15 mouse cellular contexts compared by ENCODE assay signal in genomic region chr16:35949264-35949663, GRCm38 (mm10). TPM values are rescaled to one million over a fixed set of nuclear protein-coding genes. Genes with fewer than 3 reads are reported as not detected.
DNase-seq lines count a peak whose midpoint lies in the region; ATAC-seq and TF ChIP-seq lines count a peak whose summit lies in the region.
"Had no signal": no experiment of that assay in that cellular context is flagged by ENCODE, and none has a peak within 500 bp of the region (broad histone marks: within the 10 kb centered on the region; RNA-seq: fewer than 3 reads in every experiment).

No protein-coding gene starts in this region.

- DNase-seq in heart, adult 2 months, result peak; percentile 72 to 85
- DNase-seq in skeletal muscle tissue, adult 2 months (ENCODE audit: low read depth, low spot score), result peak; percentile 53
- no peak for DNase-seq in cerebellum, postnatal 4 days (ENCODE audit: low spot score in 2 of 2)
- DNase-seq: cerebellum, adult 11 months; kidney, adult 9 months; lung, embryonic 14.5 days; right cerebral cortex, postnatal 14 days; thymus, postnatal 25 days had no signal

- H3K27me3 ChIP-seq in intestine, embryonic 15.5 days (replicated peaks), result no peaks in the 10 kb centered on the region
- no peaks in the 10 kb centered on the region for H3K27me3 ChIP-seq in intestine, postnatal 0 days (replicated peaks; ENCODE audit: control insufficient read depth, insufficient read depth, low read length)
- no peaks in the 10 kb centered on the region for H3K27me3 ChIP-seq in heart, adult 2 months (ENCODE audit: control insufficient read depth, insufficient read depth, low read length)
- no peaks in the 10 kb centered on the region for H3K27me3 ChIP-seq in heart, embryonic 15.5 days
- no peaks in the 10 kb centered on the region for H3K27me3 ChIP-seq in midbrain, embryonic 13.5 days
- H3K27me3 ChIP-seq: CH12.LX; limb, embryonic 13.5 days had no signal

- no peak for TF ChIP-seq POLR2A in heart, adult 2 months (IDR thresholded peaks at IDR 0.05; ENCODE audit: insufficient read depth, low read depth, low read length)

- H3K9ac ChIP-seq in intestine, embryonic 15.5 days, result no peak overlapping the region
- H3K9ac ChIP-seq in intestine, postnatal 0 days (ENCODE audit: low read depth, low read length), result no peak overlapping the region
- peak overlapping the region; percentile 33; the same call in 1 of the 2 replicates for H3K9ac ChIP-seq in heart, adult 2 months (ENCODE audit: low read depth, low read length)
- no peak overlapping the region for H3K9ac ChIP-seq in heart, embryonic 15.5 days
- no peak overlapping the region for H3K9ac ChIP-seq in midbrain, embryonic 13.5 days (replicated peaks)
- H3K9ac ChIP-seq: limb, embryonic 13.5 days; lung, embryonic 14.5 days had no signal

- H3K9me3 ChIP-seq in intestine, embryonic 15.5 days, result no peaks in the 10 kb centered on the region
- H3K9me3 ChIP-seq in intestine, postnatal 0 days (ENCODE audit: control insufficient read depth), result no peaks in the 10 kb centered on the region
- 0 out of 2 replicates have a peak, but pooled peaks cover 3% of the 10 kb centered on the region for H3K9me3 ChIP-seq in heart, embryonic 15.5 days (replicated peaks)
- no peaks in the 10 kb centered on the region for H3K9me3 ChIP-seq in midbrain, embryonic 13.5 days
- H3K9me3 ChIP-seq: limb, embryonic 13.5 days had no signal

- no peaks in the 10 kb centered on the region for H3K36me3 ChIP-seq in intestine, embryonic 15.5 days
- H3K36me3 ChIP-seq in intestine, postnatal 0 days (ENCODE audit: control insufficient read depth, insufficient read depth), result peaks cover 36% of the 10 kb centered on the region
- H3K36me3 ChIP-seq in heart, adult 2 months (ENCODE audit: control insufficient read depth, insufficient read depth, low read length), result peaks cover 21% of the 10 kb centered on the region
- peaks cover 30% of the 10 kb centered on the region for H3K36me3 ChIP-seq in heart, embryonic 15.5 days
- H3K36me3 ChIP-seq in midbrain, embryonic 13.5 days, result no peaks in the 10 kb centered on the region
- H3K36me3 ChIP-seq: limb, embryonic 13.5 days had no signal

- no peak overlapping the region for H3K4me2 ChIP-seq in intestine, embryonic 15.5 days (replicated peaks)
- H3K4me2 ChIP-seq in intestine, postnatal 0 days (replicated peaks; ENCODE audit: low read depth), result no peak overlapping the region
- peak overlapping the region; percentile 2 for H3K4me2 ChIP-seq in heart, embryonic 15.5 days
- H3K4me2 ChIP-seq in midbrain, embryonic 13.5 days (replicated peaks), result no peak overlapping the region
- H3K4me2 ChIP-seq: limb, embryonic 13.5 days; lung, embryonic 14.5 days had no signal

- 70% methylated on average over 5 of the region's 5 CpGs for WGBS in intestine, embryonic 15.5 days
- WGBS in intestine, postnatal 0 days, result 76% methylated on average over 5 of the region's 5 CpGs
- 22% methylated on average over 5 of the region's 5 CpGs for WGBS in heart, adult 2 months
- 28% methylated on average over 5 of the region's 5 CpGs for WGBS in heart, embryonic 15.5 days
- whole genome bisulfite sequencing in midbrain, embryonic 13.5 days, result 94% methylated on average over 5 of the region's 5 CpGs

- TF ChIP-seq CTCF in intestine, postnatal 0 days (IDR thresholded peaks at IDR 0.05; ENCODE audit: low read depth), result no peak
- TF ChIP-seq CTCF in heart, adult 2 months (IDR thresholded peaks at IDR 0.05), result no peak

- no peak overlapping the region for H3K4me3 ChIP-seq in intestine, embryonic 15.5 days (replicated peaks)
- H3K4me3 ChIP-seq in intestine, postnatal 0 days (ENCODE audit: low read depth, low read length), result no peak overlapping the region
- H3K4me3 ChIP-seq in heart, adult 2 months, result peak overlapping the region; percentile 16; the same call in 1 of the 2 replicates
- H3K4me3 ChIP-seq in heart, embryonic 15.5 days, result no peak overlapping the region
- H3K4me3 ChIP-seq in midbrain, embryonic 13.5 days (replicated peaks), result no peak overlapping the region
- H3K4me3 ChIP-seq: limb, embryonic 13.5 days had no signal

- no peak overlapping the region for H3K27ac ChIP-seq in intestine, embryonic 15.5 days
- H3K27ac ChIP-seq in intestine, postnatal 0 days (ENCODE audit: low read depth, low read length), result no peak overlapping the region
- peak overlapping the region; percentile 87 for H3K27ac ChIP-seq in heart, adult 2 months
- peak overlapping the region; percentile 74 for H3K27ac ChIP-seq in heart, embryonic 15.5 days
- no peak overlapping the region for H3K27ac ChIP-seq in midbrain, embryonic 13.5 days
- H3K27ac ChIP-seq: limb, embryonic 13.5 days had no signal

- intact Hi-C loops in heart, adult 2 months (cut with DNase I), result loop anchor here (10.0 kb wide), 1 partner anchor 184 kb away; the partner anchor contains the start of gene Dirc2

- TF ChIP-seq EP300 in heart, adult 2 months (IDR thresholded peaks at IDR 0.05; ENCODE audit: insufficient read depth, low read depth, low read length), result 0 out of 2 replicates have a peak, but pooled peaks have one; percentile 14

- no peaks in the 10 kb centered on the region for H3K4me1 ChIP-seq in intestine, embryonic 15.5 days (replicated peaks)
- H3K4me1 ChIP-seq in intestine, postnatal 0 days (replicated peaks; ENCODE audit: control insufficient read depth, insufficient read depth, low read length), result no peaks in the 10 kb centered on the region
- H3K4me1 ChIP-seq in heart, adult 2 months (ENCODE audit: control insufficient read depth, insufficient read depth, low read length), result peaks cover 4% of the 10 kb centered on the region
- H3K4me1 ChIP-seq in heart, embryonic 15.5 days (replicated peaks), result peaks cover 11% of the 10 kb centered on the region
- no peaks in the 10 kb centered on the region for H3K4me1 ChIP-seq in midbrain, embryonic 13.5 days (replicated peaks)
- H3K4me1 ChIP-seq: limb, embryonic 13.5 days had no signal

- peak; percentile 47 for ATAC-seq in intestine, embryonic 15.5 days
- ATAC-seq in intestine, postnatal 0 days, result no peak
- ATAC-seq in heart, embryonic 15.5 days (replicated peaks; ENCODE audit: insufficient number of reproducible peaks, insufficient read depth, low FRiP score, low read depth), result peak; percentile 85
- ATAC-seq in midbrain, embryonic 13.5 days, result no peak
- ATAC-seq: forebrain, embryonic 16.5 days had no signal

- no peaks in the 10 kb centered on the region; the same call in 1 of the 2 replicates for H3K79me2 ChIP-seq in heart, adult 2 months (replicated peaks; ENCODE audit: control insufficient read depth, insufficient read depth, low read length)

RNA-seq across cellular contexts. Expression of gene Dtx3l, which starts 10.3 kb away (rescaled TPM):
- polyA plus RNA-seq in intestine, embryonic 15.5 days (2015; fragmentation: Nextera tagmentation; extraction: Ambion mirVana), result 8.6 TPM in 2 replicates
- polyA plus RNA-seq in intestine, postnatal 0 days (2015; fragmentation: Nextera tagmentation; extraction: Ambion mirVana), result 10.6 and 11.8 TPM in 2 replicates
- 1 to 10 TPM; 8.6 to 8.9 TPM for total RNA-seq in heart, adult 2 months (2021)
- polyA plus RNA-seq in heart, adult 2 months (2012; rRNA removed), result 5.9 and 8.9 TPM in 2 replicates
- 5.5 and 8.0 TPM in 2 replicates for polyA plus RNA-seq in heart, embryonic 15.5 days (2015; fragmentation: Nextera tagmentation; extraction: Ambion mirVana)
- 1.3 and 1.4 TPM in 2 replicates for polyA plus RNA-seq in midbrain, embryonic 13.5 days (2015; fragmentation: Nextera tagmentation; extraction: Ambion mirVana)

RNA-seq across cellular contexts. Expression of gene Parp9, which starts 11.0 kb away (rescaled TPM):
- 12.0 and 14.0 TPM in 2 replicates for polyA plus RNA-seq in intestine, embryonic 15.5 days (2015; fragmentation: Nextera tagmentation; extraction: Ambion mirVana)
- 29.2 and 29.9 TPM in 2 replicates for polyA plus RNA-seq in intestine, postnatal 0 days (2015; fragmentation: Nextera tagmentation; extraction: Ambion mirVana)
- 1 to 10 TPM; 9.3 to 9.8 TPM for total RNA-seq in heart, adult 2 months (2021)
- polyA plus RNA-seq in heart, adult 2 months (2012; rRNA removed), result 6.5 and 11.1 TPM in 2 replicates
- 8.4 and 11.1 TPM in 2 replicates for polyA plus RNA-seq in heart, embryonic 15.5 days (2015; fragmentation: Nextera tagmentation; extraction: Ambion mirVana)
- 1.5 and 1.8 TPM in 2 replicates for polyA plus RNA-seq in midbrain, embryonic 13.5 days (2015; fragmentation: Nextera tagmentation; extraction: Ambion mirVana)

RNA-seq across cellular contexts. Expression of gene Kpna1, which starts 29.3 kb away (rescaled TPM):
- 34.9 and 40.2 TPM in 2 replicates for polyA plus RNA-seq in intestine, embryonic 15.5 days (2015; fragmentation: Nextera tagmentation; extraction: Ambion mirVana)
- 17.6 and 22.2 TPM in 2 replicates for polyA plus RNA-seq in intestine, postnatal 0 days (2015; fragmentation: Nextera tagmentation; extraction: Ambion mirVana)
- total RNA-seq in heart, adult 2 months (2021), result 100 to 1,000 TPM; 112 to 128 TPM
- 18.7 and 40.3 TPM in 2 replicates for polyA plus RNA-seq in heart, adult 2 months (2012; rRNA removed)
- polyA plus RNA-seq in heart, embryonic 15.5 days (2015; fragmentation: Nextera tagmentation; extraction: Ambion mirVana), result 38.0 and 39.1 TPM in 2 replicates
- 79.8 and 84.1 TPM in 2 replicates for polyA plus RNA-seq in midbrain, embryonic 13.5 days (2015; fragmentation: Nextera tagmentation; extraction: Ambion mirVana)

Comparison
In these comparisons a context has a peak if more than half of its experiments do, and no peak if none do; other contexts are left out.
1. ATAC-seq: peak in intestine, embryonic 15.5 days (single experiment) and heart, embryonic 15.5 days (single experiment); none in intestine, postnatal 0 days (single experiment) and midbrain, embryonic 13.5 days (single experiment).
2. H3K27ac ChIP-seq: peak in heart, adult 2 months (single experiment) and heart, embryonic 15.5 days (single experiment); none in intestine, embryonic 15.5 days (single experiment), intestine, postnatal 0 days (single experiment) and midbrain, embryonic 13.5 days (single experiment).
3. DNase-seq: peak in heart, adult 2 months (2 of 2) and skeletal muscle tissue, adult 2 months (single experiment); none in cerebellum, postnatal 4 days (0 of 2).